Mouse (Mus musculus) lung, postnatal 0 days (tissue): ENCODE results near the gene Ttll11.

Experiments
- CTCF ChIP-seq: IDR thresholded peaks from 2 replicates; pipeline ENCODE4 v1.5.1; 2016; ENCODE audit warnings: antibody characterized with exemption, mild to moderate bottlenecking
- EP300 ChIP-seq: IDR thresholded peaks from 2 replicates; pipeline ENCODE4 v1.6.1; 2016; ENCODE audit warnings: antibody characterized with exemption, mild to moderate bottlenecking, control low read depth

GRCm38 (mm10) chr2:35935045-35935444, 44.7 kb downstream of the Ttll11 start:
- no peak for TF ChIP-seq EP300
- TF ChIP-seq CTCF, result no peak
